Mouse (Mus musculus): ENCODE measurements around the gene Sema7a. TPM values are rescaled to one million over a fixed set of nuclear protein-coding genes. Genes with fewer than 3 reads are reported as not detected.

The Sema7a gene
- total RNA-seq, 2 experiments from 2014 or later, result 1.4 to 5.0 TPM

- no peak for ATAC-seq (ENCODE audit: poor library complexity, severe bottlenecking)
Observed at GRCm38 (mm10) chr9:58009015-58009362, 69.1 kb downstream of the Sema7a start.

- ATAC-seq (ENCODE audit: poor library complexity, severe bottlenecking), result no peak
Observed at GRCm38 (mm10) chr9:58009588-58009987, 69.7 kb downstream of the Sema7a start.

- ATAC-seq (ENCODE audit: poor library complexity, severe bottlenecking), result 0 out of 2 replicates have a peak, but pooled peaks have one; percentile 18
Observed at GRCm38 (mm10) chr9:58011027-58011426, 71.1 kb downstream of the Sema7a start.

GRCm38 (mm10) chr9:58011552-58011951 is 71.6 kb downstream of the Sema7a start:
- ATAC-seq (ENCODE audit: poor library complexity, severe bottlenecking), result no peak

Other genes starting within 250 kb of the Sema7a start
- gene Edc3, start 231.6 kb upstream of the Sema7a start, total RNA-seq (2015), result 5.5 and 5.7 TPM in 2 replicates
- gene Edc3, start 231.6 kb upstream of the Sema7a start, total RNA-seq (2017), result 3.7 and 4.9 TPM in 2 replicates
- 55.8 and 59.7 TPM in 2 replicates for gene Clk3, start 174.3 kb upstream of the Sema7a start, total RNA-seq (2015)
- gene Clk3, start 174.3 kb upstream of the Sema7a start, total RNA-seq (2017), result 60.0 and 91.1 TPM in 2 replicates
- 23.0 and 23.7 TPM in 2 replicates for gene Arid3b, start 103.3 kb upstream of the Sema7a start, total RNA-seq (2015)
- 7.6 and 12.6 TPM in 2 replicates for gene Arid3b, start 103.3 kb upstream of the Sema7a start, total RNA-seq (2017)
- 82.3 and 95.7 TPM in 2 replicates for gene Ubl7, start 29.1 kb upstream of the Sema7a start, total RNA-seq (2015)
- gene Ubl7, start 29.1 kb upstream of the Sema7a start, total RNA-seq (2017), result 22.8 and 27.7 TPM in 2 replicates
- gene Cyp11a1, start 66.3 kb downstream of the Sema7a start, total RNA-seq (2015), result 9.2 and 10.5 TPM in 2 replicates
- gene Cyp11a1, start 66.3 kb downstream of the Sema7a start, total RNA-seq (2017), result 8.3 and 9.7 TPM in 2 replicates
- not detected in 2 replicates for gene Stra6, start 123.7 kb downstream of the Sema7a start, total RNA-seq (2015)
- not detected in 2 replicates for gene Stra6, start 123.7 kb downstream of the Sema7a start, total RNA-seq (2017)
- gene Ccdc33, start 178.7 kb downstream of the Sema7a start, total RNA-seq (2015), result not detected in 2 replicates
- gene Ccdc33, start 178.7 kb downstream of the Sema7a start, total RNA-seq (2017), result not detected in 2 replicates

Measured in megakaryocyte, adult 5-6 weeks (primary cell).